Mouse (Mus musculus) urinary bladder, postnatal 0 days (tissue): ENCODE data around the gene A730061H03Rik. TPM values are rescaled to one million over a fixed set of nuclear protein-coding genes. Genes with fewer than 3 reads are reported as not detected.

Experiments used
- polyA plus RNA-seq: library from polyadenylated mRNA; unstranded; fragments of >200 nt; fragmentation: Nextera tagmentation; extraction: Ambion mirVana; gene quantifications from 2 replicates; pipeline ENCODE4 v1.2.1, GENCODE M21; 2015

The A730061H03Rik gene
- polyA plus RNA-seq: 0.51 and 1.1 TPM in 2 replicates

DNA sequence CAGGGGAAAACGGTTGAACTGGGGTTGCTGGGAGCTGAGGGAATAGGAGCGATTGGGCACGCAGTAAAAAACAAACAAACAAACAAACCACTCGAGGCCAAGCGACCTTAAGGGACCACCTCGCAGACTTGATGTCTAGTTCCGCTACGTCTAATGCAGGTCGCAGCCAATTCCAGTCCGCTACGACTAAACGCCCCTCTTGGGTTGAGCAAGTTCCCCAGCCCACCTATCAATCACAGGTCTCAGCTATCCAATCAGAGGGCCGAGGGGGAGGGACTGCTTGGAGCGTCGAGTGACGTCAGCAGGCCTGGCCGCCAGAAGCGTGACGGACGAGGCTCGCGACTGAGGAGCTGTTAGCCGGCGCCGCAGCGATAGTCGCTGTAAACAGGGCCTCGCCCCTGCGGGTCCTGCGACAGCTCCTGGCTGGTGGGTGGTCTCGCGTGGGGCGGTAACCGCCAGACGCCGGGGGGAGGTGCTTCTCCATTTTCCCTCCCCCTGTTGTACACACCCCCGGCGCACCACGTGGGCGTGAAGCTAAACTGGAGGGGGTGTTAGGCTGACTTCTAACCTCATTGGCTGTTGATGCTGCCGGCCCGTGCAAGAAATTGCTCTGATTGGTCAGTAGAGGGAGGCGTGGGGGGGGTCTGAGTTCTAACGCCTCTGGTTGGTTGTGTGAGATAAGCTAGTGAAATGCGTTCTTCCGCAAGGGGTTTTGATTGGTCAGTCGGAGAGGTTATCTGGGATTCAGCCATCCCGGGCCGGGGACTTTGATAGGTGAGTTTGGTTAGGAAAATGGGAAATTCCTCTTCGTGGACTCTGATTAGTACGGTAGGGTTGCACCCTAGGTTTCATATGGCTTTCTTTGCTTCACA lies at the start of gene A730061H03Rik:
Gene A730061H03Rik, minus strand, starts transcription at position 205 of the 872 bp plus-strand sequence.

DNA sequence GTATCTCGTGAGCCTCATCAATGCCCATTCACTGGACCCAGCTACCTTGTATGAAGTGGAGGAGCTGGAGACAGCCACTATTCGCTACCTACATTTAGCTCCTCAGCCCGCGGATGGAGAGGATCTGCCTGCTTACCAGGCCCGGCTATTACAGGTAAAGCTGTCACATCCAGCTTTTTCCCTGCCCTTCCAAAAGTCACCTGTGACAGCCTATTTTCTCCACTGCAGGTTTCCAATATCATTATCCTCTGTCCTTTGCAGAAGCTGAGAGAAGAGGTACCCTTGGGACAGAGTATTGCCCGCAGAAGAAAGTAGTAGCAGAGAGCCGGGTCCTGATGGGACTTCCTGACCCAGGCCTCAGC lies 43.0 kb upstream of the A730061H03Rik start, which contains the start of gene Irf9:
Gene Irf9, plus strand, starts transcription at position 301 of the 362 bp plus-strand sequence.

DNA sequence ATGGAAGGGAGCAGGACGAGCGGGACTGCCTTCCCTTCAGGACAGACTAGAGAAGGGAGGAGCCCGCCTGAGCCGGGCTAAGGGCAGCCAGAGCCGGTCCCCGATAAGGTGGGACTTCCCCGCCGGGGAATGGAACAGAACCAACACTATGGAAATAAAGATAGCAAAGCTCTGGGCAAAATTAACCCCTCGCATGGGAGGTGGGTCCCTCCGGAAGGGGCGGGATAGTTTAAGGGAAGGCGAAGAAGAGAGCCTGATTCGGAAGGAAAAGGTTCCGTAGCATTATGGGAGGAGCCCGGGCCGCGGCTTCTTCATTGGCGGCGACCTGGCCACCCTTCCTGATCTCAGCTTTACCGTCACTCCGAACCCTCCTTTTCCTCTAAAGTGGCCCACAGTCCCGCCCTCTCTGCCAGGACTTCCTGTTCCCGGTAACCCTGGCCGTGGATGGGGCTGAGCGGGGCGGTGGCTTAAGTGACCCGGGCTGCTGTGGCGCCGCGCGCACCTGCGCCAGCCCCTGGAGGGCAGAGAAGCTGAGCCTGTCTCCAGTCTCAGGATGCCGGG lies 31.2 kb upstream of the A730061H03Rik start, which contains the start of gene Rnf31:
Gene Rnf31, plus strand, starts transcription at position 378 of the 561 bp plus-strand sequence.

DNA sequence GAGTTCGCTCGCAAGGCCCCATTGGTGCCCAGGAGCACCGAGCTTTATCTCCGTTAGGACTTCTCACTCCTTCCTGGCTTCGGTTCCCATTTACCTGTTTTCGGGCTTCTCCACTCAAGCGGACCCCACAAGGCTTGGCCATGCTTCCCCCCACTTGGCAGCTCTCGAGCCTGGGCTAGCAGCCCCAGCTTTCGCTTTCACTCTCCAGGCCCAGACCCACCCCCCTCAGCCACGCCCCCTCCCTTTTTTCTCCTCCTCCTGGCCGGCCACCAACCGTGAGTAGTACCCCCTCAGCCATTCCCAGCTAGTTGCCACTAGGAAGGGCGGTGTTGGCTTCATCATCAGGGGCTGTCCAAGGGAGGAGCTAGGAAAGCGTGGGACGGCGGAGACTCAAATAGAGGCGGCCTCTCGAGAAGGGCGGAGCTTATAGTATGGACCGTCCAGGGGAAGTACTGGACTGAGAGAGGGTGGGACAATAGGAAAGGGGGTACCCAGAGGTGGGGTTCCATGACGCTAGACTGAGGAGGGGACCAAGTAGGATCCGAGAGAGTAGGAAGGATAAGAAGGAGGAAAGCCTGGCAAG lies 30.6 kb upstream of the A730061H03Rik start, which contains the start of gene Psme2:
Gene Psme2, minus strand, starts transcription at position 366 of the 583 bp plus-strand sequence.

DNA sequence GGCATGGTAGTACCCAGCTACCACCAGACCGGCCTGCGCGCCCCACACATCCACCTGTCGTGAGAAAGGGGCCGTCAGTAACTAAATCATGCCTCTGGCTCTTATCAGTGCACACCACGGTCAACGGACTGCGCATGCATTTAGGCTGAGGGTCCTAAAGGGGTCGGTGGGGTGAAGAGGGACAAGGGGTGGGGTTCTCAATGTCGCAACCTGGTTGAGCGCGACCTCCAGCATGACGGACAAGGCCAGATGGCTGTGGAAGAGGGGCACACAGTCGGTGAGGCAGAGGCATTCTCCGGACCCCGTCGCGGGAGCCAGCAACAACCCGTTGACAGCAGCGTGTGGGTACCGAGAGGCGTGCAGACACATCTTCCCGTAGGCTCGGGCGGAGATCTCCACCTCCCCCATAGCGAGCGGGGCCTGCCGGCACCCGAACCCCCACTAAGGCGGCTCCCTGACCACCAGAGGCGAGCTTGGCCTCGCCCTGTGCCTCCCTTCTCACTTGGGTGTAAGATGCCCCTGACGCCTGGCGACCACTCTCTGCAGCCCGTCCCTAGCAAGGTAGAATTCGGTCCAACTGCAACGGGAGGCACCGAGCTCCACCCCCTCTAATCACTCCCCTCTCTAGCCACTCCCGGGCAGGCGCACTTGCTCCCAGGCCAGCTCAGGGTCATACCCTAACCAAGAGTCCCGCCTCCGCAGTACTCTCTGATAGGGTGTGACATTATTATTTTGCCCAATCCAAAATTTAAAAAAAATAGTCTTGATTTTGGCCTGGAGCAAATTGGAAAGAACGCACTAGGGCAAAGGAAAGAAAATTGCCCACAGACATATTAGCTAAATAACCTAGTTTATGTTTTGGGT lies 24.7 kb upstream of the A730061H03Rik start, which contains the start of gene Emc9:
Gene Emc9, minus strand, starts transcription at position 601 of the 864 bp plus-strand sequence.

DNA sequence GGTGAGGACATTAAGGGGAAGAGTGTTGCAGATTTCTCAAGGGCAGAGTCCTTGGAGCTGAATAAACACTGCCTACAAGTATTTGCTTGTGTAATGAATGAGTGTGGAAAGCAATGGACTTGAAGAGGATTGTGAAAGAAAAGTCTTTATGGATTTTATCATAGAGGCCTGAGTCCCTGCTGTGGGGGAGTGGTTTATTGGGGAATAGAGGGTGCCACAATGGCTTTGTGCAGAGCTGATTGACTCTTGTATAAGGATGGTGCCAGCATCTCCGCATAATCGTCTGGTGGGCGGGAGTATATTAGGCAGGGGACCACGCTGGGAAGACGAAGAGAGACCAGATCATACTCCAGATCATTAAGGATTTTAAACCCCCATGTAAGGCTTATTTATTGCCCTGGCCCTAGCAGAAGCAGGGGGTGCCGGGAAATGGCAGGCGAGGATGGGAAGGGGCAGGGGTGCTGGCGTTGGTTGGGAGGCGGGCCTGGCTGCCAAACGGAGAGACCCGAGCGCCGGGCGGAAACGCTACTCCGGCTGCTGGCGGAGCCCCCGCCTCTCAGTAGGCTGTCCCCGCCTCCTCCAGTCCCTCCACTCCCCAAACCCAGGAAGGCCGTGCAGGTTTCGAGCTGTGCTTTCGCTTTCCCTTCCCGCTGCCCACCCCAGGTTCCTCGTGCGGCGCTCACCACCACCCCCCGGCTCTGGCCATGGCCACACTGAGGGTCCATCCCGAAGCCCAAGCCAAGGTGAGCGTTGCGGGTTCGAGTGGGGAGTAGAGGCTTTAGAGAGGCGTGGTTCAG lies 17.9 kb upstream of the A730061H03Rik start, which contains the start of gene Psme1:
Gene Psme1, plus strand, starts transcription at position 253 of the 797 bp plus-strand sequence.

DNA sequence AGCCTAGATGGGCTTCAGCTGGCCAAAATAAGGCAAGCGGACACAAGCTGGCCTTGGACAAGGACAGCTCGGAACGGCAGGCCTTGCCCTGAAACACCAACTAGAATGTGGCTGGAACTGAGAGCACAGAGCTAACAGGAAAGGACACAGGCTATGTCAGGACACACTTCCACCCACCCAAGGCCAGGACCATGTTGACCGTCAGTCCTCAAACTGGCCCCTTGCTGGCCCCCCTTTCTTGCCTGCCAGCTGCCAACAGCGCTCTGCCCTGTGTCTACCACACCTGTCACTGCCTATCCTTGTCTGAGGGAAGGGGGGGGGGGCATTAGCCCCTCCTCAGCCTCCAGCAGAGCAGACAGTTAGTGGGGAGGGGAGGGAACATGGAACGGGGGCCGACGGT lies 15.1 kb upstream of the A730061H03Rik start, which contains the start of gene Fitm1:
Gene Fitm1, plus strand, starts transcription at position 316 of the 400 bp plus-strand sequence.

DNA sequence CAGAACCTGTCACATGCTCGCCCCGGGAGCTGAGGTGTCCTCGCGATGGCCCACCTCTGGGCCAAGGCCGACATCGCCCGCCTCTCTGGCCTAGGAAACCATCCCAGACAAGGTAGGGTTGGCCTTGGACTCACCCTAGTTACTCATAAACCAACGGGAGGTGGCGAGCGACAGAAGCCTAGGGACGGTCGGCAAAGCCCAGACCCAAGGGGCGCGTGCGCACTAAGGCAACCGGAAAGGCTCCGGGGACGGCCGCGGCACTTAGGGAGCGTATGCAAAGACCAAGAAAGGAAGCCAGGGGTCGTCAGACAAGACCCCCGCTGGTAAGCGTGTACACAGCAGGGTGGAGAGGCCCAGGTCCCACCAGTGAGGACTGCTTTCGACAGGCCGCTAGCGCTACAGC lies 406 bp downstream of the A730061H03Rik start, which contains the start of gene Dcaf11:
Gene Dcaf11, plus strand, starts transcription at position 208 of the 403 bp plus-strand sequence.

DNA sequence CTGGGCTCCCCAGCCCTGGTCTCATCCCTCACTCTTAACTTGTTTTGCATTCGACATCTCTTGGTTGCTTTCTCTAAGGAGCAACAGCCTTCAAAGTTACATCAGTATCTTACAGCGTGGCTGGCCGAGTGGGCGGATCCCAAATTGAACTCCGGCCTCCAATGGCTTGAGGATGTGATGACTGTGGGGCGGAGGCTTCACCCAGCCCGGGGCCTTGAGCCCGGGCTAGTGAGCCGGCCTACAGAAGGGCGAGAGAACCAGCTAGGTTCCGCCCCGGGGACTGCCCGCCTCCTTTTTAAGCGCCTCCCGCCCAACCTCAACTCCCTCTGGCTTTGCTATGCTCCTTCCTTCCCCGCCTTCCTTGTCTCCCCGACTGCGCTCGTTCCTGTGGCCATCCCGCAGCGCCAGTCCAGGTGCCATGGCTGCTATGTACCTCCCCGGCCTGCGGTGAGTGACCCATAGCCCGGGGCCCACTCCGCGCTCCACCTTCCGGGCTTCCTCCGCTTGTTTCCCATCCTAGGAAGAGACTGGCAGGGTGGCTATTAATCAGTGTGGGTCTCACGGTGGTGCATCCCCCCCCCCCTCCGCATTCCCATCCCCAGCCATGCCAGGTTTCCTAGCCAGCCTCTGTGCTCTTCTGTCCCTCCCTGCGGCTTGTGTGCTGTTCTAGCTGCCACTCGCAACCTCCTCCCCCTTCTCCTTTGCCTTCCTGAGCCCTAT lies 20.0 kb downstream of the A730061H03Rik start, which contains the start of gene Pck2:
Gene Pck2, plus strand, starts transcription at position 200 of the 720 bp plus-strand sequence.

DNA sequence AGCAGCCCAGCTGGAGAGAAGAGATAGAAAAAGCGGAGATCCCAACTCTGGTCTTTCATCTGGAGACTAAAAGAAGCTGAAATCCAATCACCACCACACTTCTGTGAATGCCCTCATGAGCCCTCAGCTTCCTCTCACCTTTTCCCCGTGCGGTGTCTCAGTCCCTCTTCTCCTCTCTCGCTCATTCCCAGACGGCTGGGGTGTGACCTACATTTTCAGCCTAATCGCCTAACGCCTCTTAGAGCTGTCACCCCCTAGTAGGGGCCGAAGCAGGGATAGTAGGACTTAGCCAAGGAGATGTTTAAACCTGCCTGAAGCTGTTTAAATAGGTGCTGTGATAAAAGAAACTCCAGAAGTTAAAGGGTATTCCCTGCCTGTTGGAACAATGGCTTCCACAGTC lies 35.4 kb downstream of the A730061H03Rik start, which contains the start of gene Nrl:
Gene Nrl, minus strand, starts transcription at position 197 of the 400 bp plus-strand sequence.

DNA sequence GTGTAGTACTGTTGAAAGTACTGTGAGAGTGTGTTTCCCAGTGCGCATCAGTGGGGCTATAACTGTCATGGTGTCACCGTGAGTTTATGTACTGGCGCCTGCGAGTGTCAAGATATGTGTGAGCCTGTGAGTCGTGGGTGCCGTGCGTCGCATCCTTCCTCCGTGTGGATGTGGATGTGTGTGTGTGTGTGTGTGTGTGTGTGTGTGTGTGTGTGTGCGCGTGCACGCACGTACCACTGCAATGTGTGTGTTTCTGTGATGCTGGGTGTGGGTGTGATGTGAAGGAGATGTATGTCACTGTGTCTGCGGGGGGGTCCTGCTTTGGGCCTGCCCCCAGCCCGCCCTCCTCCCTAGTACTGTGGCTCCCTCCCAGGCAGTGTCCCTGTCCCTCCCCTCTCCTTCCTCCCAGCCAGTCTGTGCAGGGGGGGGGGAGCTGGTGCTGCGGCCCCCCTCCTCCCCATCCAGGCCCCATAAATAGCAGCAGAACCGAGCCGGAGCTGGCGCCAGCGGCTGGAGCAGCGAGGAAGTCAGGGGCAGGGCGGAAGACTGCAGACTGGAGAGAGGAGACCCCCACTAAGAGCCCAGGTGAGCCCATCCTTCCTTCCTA lies 50.0 kb downstream of the A730061H03Rik start, which contains the start of gene Cpne6:
Gene Cpne6, plus strand, starts transcription at position 321 of the 607 bp plus-strand sequence.

Other genes starting within 250 kb of the A730061H03Rik start
- 52.0 and 53.1 TPM in 2 replicates for gene Dhrs4, start 81.6 kb downstream of the A730061H03Rik start, polyA plus RNA-seq
- 0.22 and 0.35 TPM in 2 replicates for gene Carmil3, start 69.8 kb downstream of the A730061H03Rik start, polyA plus RNA-seq
- 1.8 and 1.9 TPM in 2 replicates for gene Cpne6, start 50.0 kb downstream of the A730061H03Rik start, polyA plus RNA-seq
- not detected in 2 replicates for gene Nrl, start 35.4 kb downstream of the A730061H03Rik start, polyA plus RNA-seq
- gene Pck2, start 20.1 kb downstream of the A730061H03Rik start, polyA plus RNA-seq: 41.2 and 47.1 TPM in 2 replicates
- gene Dcaf11, start 400 bp downstream of the A730061H03Rik start, polyA plus RNA-seq: 55.6 and 63.3 TPM in 2 replicates
- 0.26 TPM in 1 of 2 replicates, not detected in the other for gene Fitm1, start 15.2 kb upstream of the A730061H03Rik start, polyA plus RNA-seq
- 104 and 112 TPM in 2 replicates for gene Psme1, start 17.7 kb upstream of the A730061H03Rik start, polyA plus RNA-seq
- 6.7 and 6.8 TPM in 2 replicates for gene Emc9, start 24.9 kb upstream of the A730061H03Rik start, polyA plus RNA-seq
- 218 and 249 TPM in 2 replicates for gene Psme2, start 30.7 kb upstream of the A730061H03Rik start, polyA plus RNA-seq
- 11.0 and 13.6 TPM in 2 replicates for gene Rnf31, start 31.3 kb upstream of the A730061H03Rik start, polyA plus RNA-seq
- gene Irf9, start 43.2 kb upstream of the A730061H03Rik start, polyA plus RNA-seq: 17.2 and 21.2 TPM in 2 replicates
- 1.3 and 1.9 TPM in 2 replicates for gene Rec8, start 57.6 kb upstream of the A730061H03Rik start, polyA plus RNA-seq
- 60.2 and 63.0 TPM in 2 replicates for gene Ipo4, start 75.6 kb upstream of the A730061H03Rik start, polyA plus RNA-seq
- 0.56 and 1.4 TPM in 2 replicates for gene Gm49378, start 77.5 kb upstream of the A730061H03Rik start, polyA plus RNA-seq
- gene Tm9sf1, start 83.4 kb upstream of the A730061H03Rik start, polyA plus RNA-seq: 68.6 and 69.9 TPM in 2 replicates
- 0.26 and 0.35 TPM in 2 replicates for gene Tssk4, start 89.8 kb upstream of the A730061H03Rik start, polyA plus RNA-seq
- 35.8 and 39.5 TPM in 2 replicates for gene Mdp1, start 100.1 kb upstream of the A730061H03Rik start, polyA plus RNA-seq
- 32.0 and 33.0 TPM in 2 replicates for gene Gmpr2, start 111.5 kb upstream of the A730061H03Rik start, polyA plus RNA-seq
- 388 and 415 TPM in 2 replicates for gene Nedd8, start 111.7 kb upstream of the A730061H03Rik start, polyA plus RNA-seq
- gene Tinf2, start 121.4 kb upstream of the A730061H03Rik start, polyA plus RNA-seq: 13.9 and 15.5 TPM in 2 replicates
- gene Tgm1, start 153.5 kb upstream of the A730061H03Rik start, polyA plus RNA-seq: 7.4 and 9.2 TPM in 2 replicates
- 17.3 and 20.5 TPM in 2 replicates for gene Rabggta, start 161.9 kb upstream of the A730061H03Rik start, polyA plus RNA-seq
- 60.6 and 62.9 TPM in 2 replicates for gene Dhrs1, start 185.3 kb upstream of the A730061H03Rik start, polyA plus RNA-seq
- gene Nop9, start 185.3 kb upstream of the A730061H03Rik start, polyA plus RNA-seq: 18.6 TPM in 2 replicates
- 0.13 and 0.18 TPM in 2 replicates for gene Cideb, start 198.1 kb upstream of the A730061H03Rik start, polyA plus RNA-seq
- 0.29 and 0.39 TPM in 2 replicates for gene Ltb4r2, start 201.0 kb upstream of the A730061H03Rik start, polyA plus RNA-seq
- gene Ltb4r1, start 205.6 kb upstream of the A730061H03Rik start, polyA plus RNA-seq: 0.76 and 6.9 TPM in 2 replicates
- gene Adcy4, start 223.7 kb upstream of the A730061H03Rik start, polyA plus RNA-seq: 2.3 and 2.7 TPM in 2 replicates
- 19.1 and 19.2 TPM in 2 replicates for gene Ripk3, start 228.5 kb upstream of the A730061H03Rik start, polyA plus RNA-seq